Mouse (Mus musculus): ENCODE data around the gene Pan3.

Gene Pan3

GRCm38 (mm10) chr5:147429535-147430305 is at the start of gene Pan3:
TSS of gene Pan3 (plus strand) at chr5:147430161.
- DNase-seq (ENCODE audit: low spot score in 2 of 2): peak; percentile 91 to 92

- no peak for DNase-seq (ENCODE audit: low spot score in 2 of 2)
Observed at GRCm38 (mm10) chr5:147381396-147381795, 48.6 kb upstream of the Pan3 start.

DNA sequence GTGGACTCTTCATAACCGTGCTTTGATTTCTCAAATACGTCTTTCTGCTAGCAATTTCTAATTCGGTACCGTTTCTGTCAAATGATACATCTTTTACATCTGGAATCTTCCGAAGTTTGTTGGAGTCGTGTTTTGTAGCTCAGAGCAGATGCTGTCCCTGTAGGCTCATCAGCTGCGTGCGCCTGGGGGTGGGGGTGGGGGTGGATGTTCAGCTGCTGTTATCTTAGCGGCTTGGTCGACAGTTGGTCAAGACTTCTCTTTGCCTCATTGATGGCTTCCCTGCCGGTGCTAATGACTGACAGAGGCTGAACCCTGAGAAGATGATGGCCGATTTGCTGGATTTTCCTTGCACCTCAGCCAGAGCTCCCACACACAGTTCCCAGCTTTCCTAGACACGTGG is 43.1 kb upstream of the Pan3 start:
- DNase-seq (ENCODE audit: low spot score in 2 of 2): no peak

- no peak for DNase-seq (ENCODE audit: low spot score in 2 of 2)
Observed at GRCm38 (mm10) chr5:147388376-147389008, 41.5 kb upstream of the Pan3 start.

DNA sequence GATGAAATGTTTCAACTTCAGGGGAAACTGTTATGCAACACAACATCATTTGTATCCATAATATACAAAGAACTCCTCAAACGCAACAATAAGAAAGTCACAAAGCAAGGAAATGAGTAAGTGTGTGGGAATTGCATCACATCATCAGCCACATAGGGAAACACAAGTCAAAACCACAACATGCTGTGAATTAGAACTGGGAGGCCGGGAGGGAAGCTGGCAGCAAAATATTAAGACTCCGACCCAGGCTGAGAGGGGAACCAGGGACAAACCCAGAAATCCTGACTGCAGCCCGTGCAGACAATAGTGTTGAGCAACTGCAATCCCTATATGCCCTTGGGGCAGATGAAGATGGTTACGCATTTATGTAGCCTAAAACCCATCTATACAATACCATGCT is 40.9 kb upstream of the Pan3 start:
- DNase-seq (ENCODE audit: low spot score in 2 of 2): no peak

GRCm38 (mm10) chr5:147390772-147391171 is 39.2 kb upstream of the Pan3 start:
- no peak for DNase-seq (ENCODE audit: low spot score in 2 of 2)

DNA sequence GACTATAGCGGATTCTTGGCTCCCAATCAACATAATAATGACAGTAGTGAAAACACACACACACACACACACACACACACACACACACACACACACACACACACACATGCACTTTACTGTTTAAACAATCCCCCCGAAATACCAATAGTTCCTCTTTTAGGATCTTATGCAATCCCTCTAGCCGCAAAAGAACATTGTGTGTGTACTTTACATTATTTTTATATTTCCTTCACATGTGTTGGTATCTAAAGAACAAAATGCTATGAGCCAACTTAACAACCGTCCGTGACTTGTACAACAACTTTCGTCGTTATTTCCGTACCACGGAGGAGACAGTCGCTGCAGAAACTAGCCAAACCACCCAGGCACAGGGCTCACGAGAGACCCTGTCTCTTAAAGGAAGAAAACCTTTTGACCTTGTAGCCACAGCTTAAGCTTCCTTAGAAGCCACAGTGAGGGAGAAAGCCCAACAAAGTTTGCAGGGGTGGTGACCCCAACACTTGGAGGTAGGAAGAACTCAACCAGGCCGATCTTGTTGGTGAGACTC is 37.2 kb upstream of the Pan3 start:
- no peak for DNase-seq (ENCODE audit: low spot score in 2 of 2)

DNA sequence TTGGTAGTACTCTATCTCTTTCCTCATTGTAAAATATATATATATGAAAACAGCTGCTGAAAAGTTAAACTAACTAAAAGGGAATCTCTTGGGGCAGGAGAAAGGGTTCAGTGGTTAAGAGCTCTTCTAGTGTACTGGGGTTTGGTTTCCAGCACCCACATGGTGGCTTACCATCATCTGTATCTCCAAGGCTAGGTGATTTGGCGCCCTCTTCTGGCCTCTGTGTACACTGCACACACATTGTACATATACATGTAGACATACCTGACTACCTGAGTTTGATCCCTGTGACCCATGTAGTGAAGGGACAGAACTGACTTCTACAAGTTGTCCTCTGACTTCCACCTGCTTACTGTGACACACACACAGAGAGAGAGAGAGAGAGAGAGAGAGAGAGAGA is 34.9 kb upstream of the Pan3 start:
- DNase-seq (ENCODE audit: low spot score in 2 of 2): no peak

GRCm38 (mm10) chr5:147399843-147400504 is 30.0 kb upstream of the Pan3 start, which contains the start of gene Flt3:
TSS of gene Flt3 (minus strand) at chr5:147400489.
- no peak for DNase-seq (ENCODE audit: low spot score in 2 of 2)

GRCm38 (mm10) chr5:147400505-147400979 is 29.4 kb upstream of the Pan3 start:
- no peak for DNase-seq (ENCODE audit: low spot score in 2 of 2)

DNA sequence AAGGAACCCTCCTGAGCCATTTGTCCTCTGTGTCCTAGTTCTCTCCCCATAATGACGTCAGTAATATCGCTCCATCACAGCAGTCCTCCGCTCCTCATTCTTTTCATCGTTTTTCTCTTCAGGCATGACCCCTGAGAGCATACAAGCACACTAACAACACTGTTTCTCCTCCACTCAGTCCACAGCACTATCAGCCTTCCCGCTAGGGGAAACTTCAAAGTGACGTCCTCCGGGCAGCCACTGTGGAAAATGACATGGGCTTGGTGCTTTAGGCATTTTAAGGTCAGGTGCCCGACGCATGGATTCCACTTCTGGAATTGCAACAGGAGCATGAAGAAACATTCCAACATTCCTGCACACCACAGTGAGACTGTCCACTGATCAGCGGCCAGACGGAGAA is 28.9 kb upstream of the Pan3 start:
- no peak for DNase-seq (ENCODE audit: low spot score in 2 of 2)

- DNase-seq (ENCODE audit: low spot score in 2 of 2): peak in 1 of 2 experiments; percentile 20
Observed at GRCm38 (mm10) chr5:147402505-147402904, 27.5 kb upstream of the Pan3 start.

DNA sequence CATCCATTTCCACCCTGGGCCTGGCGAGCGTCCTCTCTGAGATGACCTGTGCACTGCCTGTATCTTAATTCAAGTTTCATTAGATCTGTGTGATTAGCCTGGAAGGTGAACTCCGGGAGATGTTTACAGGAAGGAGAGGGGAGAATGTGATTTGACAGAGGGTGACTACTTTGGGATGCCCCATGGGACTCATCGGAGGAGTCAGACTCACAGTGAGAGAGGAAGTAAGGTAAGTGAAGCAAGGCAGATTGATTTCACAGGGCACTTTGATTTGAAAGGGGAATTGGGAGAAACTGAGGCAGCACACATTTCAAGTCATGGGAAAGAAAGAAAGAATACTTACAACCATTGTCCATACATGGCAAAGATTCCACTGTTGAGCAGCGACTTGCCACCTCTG is 23.8 kb upstream of the Pan3 start:
- DNase-seq (ENCODE audit: low spot score in 2 of 2): no peak

- no peak for DNase-seq (ENCODE audit: low spot score in 2 of 2)
Observed at GRCm38 (mm10) chr5:147408731-147409130, 21.2 kb upstream of the Pan3 start.

GRCm38 (mm10) chr5:147410585-147410984 is 19.4 kb upstream of the Pan3 start:
- no peak for DNase-seq (ENCODE audit: low spot score in 2 of 2)

- DNase-seq (ENCODE audit: low spot score in 2 of 2): no peak
Observed at GRCm38 (mm10) chr5:147417986-147418385, 12.0 kb upstream of the Pan3 start.

DNA sequence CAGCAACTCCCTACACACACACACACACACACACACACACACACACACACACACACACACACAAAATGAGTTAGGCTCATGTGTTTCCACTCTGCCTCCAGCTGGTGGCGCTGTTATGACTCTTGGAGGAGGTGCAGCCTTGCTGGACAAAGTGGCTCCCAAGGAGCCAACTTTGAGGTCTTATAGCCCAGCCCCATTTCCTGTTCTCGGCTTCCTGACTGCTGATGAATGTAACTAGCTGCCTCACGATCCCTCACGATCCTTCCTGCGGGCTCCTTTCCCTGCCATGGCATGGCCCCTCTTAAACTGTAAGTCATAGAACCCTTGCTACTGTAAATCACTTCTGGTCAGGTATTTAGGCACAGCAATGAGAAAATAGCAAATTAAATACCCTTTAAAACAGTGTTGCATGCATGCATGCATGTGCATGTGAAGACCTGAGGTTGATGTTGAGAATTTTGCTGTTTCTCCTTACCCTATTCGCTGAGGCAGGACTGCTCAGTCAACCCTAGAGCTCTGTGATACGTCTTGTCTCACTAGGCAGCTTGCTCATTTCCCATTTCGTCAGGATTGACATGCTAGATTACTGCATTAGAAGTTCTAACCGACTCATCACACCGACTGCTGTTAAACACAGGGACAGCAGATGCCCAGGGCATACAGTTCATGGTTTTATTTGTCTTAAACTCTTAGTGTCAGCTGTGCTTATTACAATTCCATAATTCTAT is 11.4 kb upstream of the Pan3 start:
- no peak for DNase-seq (ENCODE audit: low spot score in 2 of 2)

DNA sequence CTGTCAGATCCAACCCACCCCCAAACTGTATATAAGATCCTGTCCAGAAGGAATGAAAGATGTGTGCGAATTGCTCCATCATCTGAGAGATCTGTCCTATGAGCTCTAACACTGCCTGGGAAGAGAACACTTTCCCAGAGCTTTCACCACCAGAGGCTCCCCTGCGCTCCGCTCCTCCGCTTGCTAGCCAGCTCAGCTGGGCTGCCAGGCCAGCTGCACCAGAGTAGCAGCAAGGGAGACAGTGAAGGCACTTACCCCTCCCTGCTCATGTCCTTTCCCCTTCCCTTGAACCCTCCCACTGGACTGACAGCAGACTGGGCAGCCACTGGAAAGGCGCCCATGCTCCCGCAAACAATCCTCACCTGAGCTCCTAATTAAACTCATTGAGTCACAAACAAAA is 6.3 kb upstream of the Pan3 start:
- DNase-seq (ENCODE audit: low spot score in 2 of 2): no peak

- DNase-seq (ENCODE audit: low spot score in 2 of 2): no peak
Observed at GRCm38 (mm10) chr5:147426048-147426805, 3.7 kb upstream of the Pan3 start.

- DNase-seq (ENCODE audit: low spot score in 2 of 2): peak; percentile 25 to 26
Observed at GRCm38 (mm10) chr5:147430361-147430935, 487 bp downstream of the Pan3 start.

Measured in frontal cortex, postnatal 25 days (tissue).